Mouse (Mus musculus): ENCODE results near the gene Etl4.

GRCm38 (mm10) chr2:20583032-20583431, 673.5 kb downstream of the Etl4 start:
- TF ChIP-seq CTCF (IDR thresholded peaks at IDR 0.05; ENCODE audit: low read depth, low read length) (no peak), EP300 (IDR thresholded peaks at IDR 0.05; ENCODE audit: insufficient read depth, low read depth, low read length) (no peak), POLR2A (IDR thresholded peaks at IDR 0.05; ENCODE audit: insufficient read depth, low read length) (no peak)
